Mouse (Mus musculus) induced T-regulatory cell, adult 2 months (primary cell): ENCODE measurements at regions not wholly inside any gene's neighbourhood (a gene's known extent, or its start where the extent isn't known, plus 50 kb on each side); places are given as distances from the start of the nearest gene placed in this dataset.

Experiments used
- DNase-seq: peaks from one replicate; pipeline ENCODE4 v3.0.0-alpha.2; 2012; ENCODE audit warnings: low read depth

- no peak for DNase-seq
These were observed 59.4 kb upstream of the Ppp2r5c start for GRCm38 (mm10) chr12:110387567-110387966.

GRCm38 (mm10) chr12:110389439-110389838 lies 57.5 kb upstream of the Ppp2r5c start:
- peak; percentile 77 for DNase-seq

GRCm38 (mm10) chr12:110391464-110391863 lies 55.5 kb upstream of the Ppp2r5c start:
- no peak for DNase-seq

- DNase-seq, result no peak
These were observed 53.4 kb upstream of the Ppp2r5c start for GRCm38 (mm10) chr12:110393555-110393954.
